Mouse (Mus musculus) liver, adult 2 months (tissue): ENCODE results near the gene Cux2.

ENCODE experiments used
- CTCF ChIP-seq: fragments of 200-500 bp; IDR thresholded peaks from 2 replicates; pipeline ENCODE4 v1.5.1; 2011; ENCODE audit warnings: low read depth, low read length, control low read depth
- POLR2A ChIP-seq: fragments of 200-500 bp; IDR thresholded peaks from 2 replicates; pipeline ENCODE4 v1.6.1; 2011; ENCODE audit warnings: low read length, control low read depth; ENCODE audit not compliant: insufficient read depth; ENCODE audit errors: extremely low read depth

GRCm38 (mm10) chr5:122048686-122049663 lies 927 bp downstream of the Cux2 start:
- TF ChIP-seq CTCF (no peak), POLR2A (no peak)
